Mouse (Mus musculus): ENCODE results near the gene Mapk3.
"Not testable (repeated sequence)": the region's sequence is repeated elsewhere in the genome, so short reads cannot be mapped to it uniquely, and the experiment has no call there.

Mapk3 gene

GRCm38 (mm10) chr7:126759050-126759671, at the start of gene Mapk3:
Mapk3 (plus strand) TSS chr7:126759601.
- peak; percentile 85 for DNase-seq (ENCODE audit: low read depth)

GRCm38 (mm10) chr7:126710266-126710665, 49.1 kb upstream of the Mapk3 start:
- DNase-seq (ENCODE audit: low read depth), result no peak

- no peak for DNase-seq (ENCODE audit: low read depth)
Measured at GRCm38 (mm10) chr7:126711910-126712309, 47.5 kb upstream of the Mapk3 start.

- no peak for DNase-seq (ENCODE audit: low read depth)
Measured at GRCm38 (mm10) chr7:126715679-126716078, 43.7 kb upstream of the Mapk3 start.

- no peak for DNase-seq (ENCODE audit: low read depth)
Measured at GRCm38 (mm10) chr7:126717566-126717965, 41.8 kb upstream of the Mapk3 start.

GRCm38 (mm10) chr7:126718787-126719337, 40.5 kb upstream of the Mapk3 start:
- no peak for DNase-seq (ENCODE audit: low read depth)

- no peak for DNase-seq (ENCODE audit: low read depth)
Measured at GRCm38 (mm10) chr7:126721635-126722034, 37.8 kb upstream of the Mapk3 start.

- DNase-seq (ENCODE audit: low read depth), result no peak
Measured at GRCm38 (mm10) chr7:126725077-126725476, 34.3 kb upstream of the Mapk3 start.

- DNase-seq (ENCODE audit: low read depth), result no peak
Measured at GRCm38 (mm10) chr7:126725667-126726066, 33.7 kb upstream of the Mapk3 start.

GRCm38 (mm10) chr7:126730256-126730789, 29.1 kb upstream of the Mapk3 start:
- DNase-seq (ENCODE audit: low read depth), result not testable (repeated sequence)

- DNase-seq (ENCODE audit: low read depth), result no peak
Measured at GRCm38 (mm10) chr7:126736122-126736521, 23.3 kb upstream of the Mapk3 start.

GRCm38 (mm10) chr7:126739551-126739950, 19.9 kb upstream of the Mapk3 start:
- no peak for DNase-seq (ENCODE audit: low read depth)

GRCm38 (mm10) chr7:126740132-126740735, 19.2 kb upstream of the Mapk3 start:
- DNase-seq (ENCODE audit: low read depth), result no peak

- DNase-seq (ENCODE audit: low read depth), result no peak
Measured at GRCm38 (mm10) chr7:126740977-126741376, 18.4 kb upstream of the Mapk3 start.

GRCm38 (mm10) chr7:126741452-126741851, 17.9 kb upstream of the Mapk3 start:
- no peak for DNase-seq (ENCODE audit: low read depth)

- no peak for DNase-seq (ENCODE audit: low read depth)
Measured at GRCm38 (mm10) chr7:126741964-126742482, 17.4 kb upstream of the Mapk3 start.

GRCm38 (mm10) chr7:126746066-126746465, 13.3 kb upstream of the Mapk3 start:
- DNase-seq (ENCODE audit: low read depth), result no peak

GRCm38 (mm10) chr7:126746798-126747197, 12.6 kb upstream of the Mapk3 start:
- DNase-seq (ENCODE audit: low read depth), result no peak

GRCm38 (mm10) chr7:126748824-126749223, 10.6 kb upstream of the Mapk3 start:
- DNase-seq (ENCODE audit: low read depth), result no peak

- DNase-seq (ENCODE audit: low read depth), result no peak
Measured at GRCm38 (mm10) chr7:126749582-126750343, 9.6 kb upstream of the Mapk3 start.

- DNase-seq (ENCODE audit: low read depth), result peak; percentile 70
Measured at GRCm38 (mm10) chr7:126754866-126755265, 4.5 kb upstream of the Mapk3 start.

- no peak for DNase-seq (ENCODE audit: low read depth)
Measured at GRCm38 (mm10) chr7:126758539-126758938, 862 bp upstream of the Mapk3 start.
